Mouse (Mus musculus) kidney, postnatal 36 days (tissue): ENCODE measurements at regions not wholly inside any gene's neighbourhood (a gene's known extent, or its start where the extent isn't known, plus 50 kb on each side); places are given as distances from the start of the nearest gene placed in this dataset.

Source experiments
- DNase-seq, 2 experiments: peaks; one replicate each; pipeline ENCODE4 v3.0.0; 2021 to 2022; ENCODE audit warnings: mixed read lengths in 2 of 2

GRCm38 (mm10) chr14:58816540-58816876 is 326.2 kb downstream of the 1700129C05Rik start:
- no peak for DNase-seq

GRCm38 (mm10) chr14:58815616-58816539 is 326.8 kb downstream of the 1700129C05Rik start:
- peak in 1 of 2 experiments; percentile 8 for DNase-seq

GRCm38 (mm10) chr14:58812585-58812984 is 330.1 kb downstream of the 1700129C05Rik start:
- peak; percentile 44 to 52 for DNase-seq

- no peak for DNase-seq
Measured at GRCm38 (mm10) chr14:58801402-58801861, 341.3 kb downstream of the 1700129C05Rik start.

GRCm38 (mm10) chr14:58788190-58788945 is 354.3 kb downstream of the 1700129C05Rik start:
- DNase-seq = no peak

- no peak for DNase-seq
Measured at GRCm38 (mm10) chr14:58787618-58788017, 355.1 kb downstream of the 1700129C05Rik start.

GRCm38 (mm10) chr14:58786791-58787491 is 355.8 kb downstream of the 1700129C05Rik start:
- no peak for DNase-seq

GRCm38 (mm10) chr14:58783201-58783600 is 359.5 kb downstream of the 1700129C05Rik start:
- DNase-seq = peak in 1 of 2 experiments; percentile 4

- DNase-seq = no peak
Measured at GRCm38 (mm10) chr14:58780306-58780705, 362.4 kb downstream of the 1700129C05Rik start.

- DNase-seq = no peak
Measured at GRCm38 (mm10) chr14:58778675-58779074, 364.0 kb downstream of the 1700129C05Rik start.

- DNase-seq = no peak
Measured at GRCm38 (mm10) chr14:58761291-58761690, 381.4 kb downstream of the 1700129C05Rik start.

GRCm38 (mm10) chr14:58759759-58760158 is 382.9 kb downstream of the 1700129C05Rik start:
- no peak for DNase-seq

GRCm38 (mm10) chr14:58753781-58754180 is 388.9 kb downstream of the 1700129C05Rik start:
- DNase-seq = no peak

GRCm38 (mm10) chr14:58753136-58753535 is 389.6 kb downstream of the 1700129C05Rik start:
- no peak for DNase-seq

- no peak for DNase-seq
Measured at GRCm38 (mm10) chr14:58726418-58726817, 416.3 kb downstream of the 1700129C05Rik start.

GRCm38 (mm10) chr14:58714856-58715255 is 427.8 kb downstream of the 1700129C05Rik start:
- DNase-seq = no peak

- DNase-seq = peak; percentile 33 to 56
Measured at GRCm38 (mm10) chr14:58709861-58710260, 432.8 kb downstream of the 1700129C05Rik start.

GRCm38 (mm10) chr14:58709281-58709680 is 433.4 kb downstream of the 1700129C05Rik start:
- DNase-seq = peak; percentile 36 to 67

GRCm38 (mm10) chr14:58701765-58702164 is 440.9 kb downstream of the 1700129C05Rik start:
- DNase-seq = peak; percentile 61 to 85

GRCm38 (mm10) chr14:58691129-58691828 is 451.4 kb downstream of the 1700129C05Rik start:
- no peak for DNase-seq

GRCm38 (mm10) chr14:58687814-58688213 is 454.9 kb downstream of the 1700129C05Rik start:
- DNase-seq = no peak

GRCm38 (mm10) chr14:58678781-58679180 is 463.9 kb downstream of the 1700129C05Rik start:
- no peak for DNase-seq
